Mouse (Mus musculus) C2C12 (cell line): ENCODE data around the gene Spata31d1a. TPM values are rescaled to one million over a fixed set of nuclear protein-coding genes. Genes with fewer than 3 reads are reported as not detected.

Experiments
- H3K27me3 ChIP-seq: one replicate; pipeline ENCODE4 v1.6.1; 2011; ENCODE audit not compliant: control insufficient read depth, insufficient read depth, insufficient read length
- H3K36me3 ChIP-seq: one replicate; pipeline ENCODE4 v1.6.1; 2011; ENCODE audit not compliant: control insufficient read depth, insufficient read depth
- H3K4me3 ChIP-seq: one replicate; pipeline ENCODE4 v1.5.1; 2011; ENCODE audit warnings: mild to moderate bottlenecking, control low read depth; ENCODE audit not compliant: poor library complexity, insufficient read depth, severe bottlenecking
- H3K79me2 ChIP-seq: one replicate; pipeline ENCODE4 v1.6.1; 2011; ENCODE audit not compliant: control insufficient read depth, insufficient read depth
- H3K79me3 ChIP-seq: one replicate; pipeline ENCODE4 v1.6.1; 2011; ENCODE audit warnings: low read depth, control low read depth
- H3ac ChIP-seq: one replicate; pipeline ENCODE3; 2011; ENCODE audit warnings: low read depth; ENCODE audit not compliant: control insufficient read depth, insufficient read length
- CEBPB ChIP-seq: IDR thresholded peaks from one replicate; pipeline ENCODE4 v1.6.1; 2011; ENCODE audit warnings: low read depth, mild to moderate bottlenecking, control low read depth, moderate library complexity
- CTCF ChIP-seq: IDR thresholded peaks from one replicate; pipeline ENCODE4 v1.5.1; 2011; ENCODE audit not compliant: control insufficient read depth, insufficient read depth, insufficient read length
- FOSL1 ChIP-seq: IDR thresholded peaks from one replicate; pipeline ENCODE4 v1.8.0; 2011; ENCODE audit warnings: mild to moderate bottlenecking, low read length; ENCODE audit not compliant: poor library complexity, insufficient read depth, severe bottlenecking
- MAX ChIP-seq: IDR thresholded peaks from one replicate; pipeline ENCODE4 v1.6.1; 2011; ENCODE audit warnings: mild to moderate bottlenecking, control low read depth
- MYOD1 ChIP-seq: IDR thresholded peaks from one replicate; pipeline ENCODE4 v1.6.1; 2011; ENCODE audit warnings: low read depth; ENCODE audit not compliant: control insufficient read depth, insufficient read length
- MYOG ChIP-seq: IDR thresholded peaks from one replicate; pipeline ENCODE4 v1.6.1; 2011; ENCODE audit not compliant: control insufficient read depth, insufficient read length; ENCODE audit errors: extremely low read depth
- USF1 ChIP-seq: IDR thresholded peaks from one replicate; pipeline ENCODE4 v1.6.1; 2011; ENCODE audit warnings: low read depth, mild to moderate bottlenecking, control low read depth, moderate library complexity
- polyA plus RNA-seq: library from polyadenylated mRNA; unstranded; fragments of >200 nt; fragmentation: generic; extraction: Trizol; gene quantifications from one replicate; pipeline ENCODE4 v1.2.1, GENCODE M21; 2012; ENCODE audit warnings: missing spikeins

Spata31d1a gene
- polyA plus RNA-seq, 1 experiment: not detected

GRCm38 (mm10) chr13:59652651-59653050 lies 57.5 kb downstream of the Spata31d1a start:
- Histone ChIP-seq H3K36me3 (no peaks in the 10 kb centered on the region), H3ac (no peak overlapping the region), H3K4me3 (no peak overlapping the region), H3K27me3 (no peaks in the 10 kb centered on the region), H3K79me3 (no peaks in the 10 kb centered on the region), H3K79me2 (no peaks in the 10 kb centered on the region)
- TF ChIP-seq MYOD1 (no peak), MAX (no peak), FOSL1 (no peak), CEBPB (no peak), USF1 (no peak), CTCF (no peak), MYOG (no peak)

Other genes with a start within 250 kb of the Spata31d1a start
- 7.5 TPM for gene Agtpbp1, start 125.1 kb downstream of the Spata31d1a start, polyA plus RNA-seq
- 35.1 TPM for gene Naa35, start 125.1 kb downstream of the Spata31d1a start, polyA plus RNA-seq
- 5.6 TPM for gene Golm1, start 34.5 kb downstream of the Spata31d1a start, polyA plus RNA-seq
- gene 4921517D22Rik, start 16.2 kb downstream of the Spata31d1a start, polyA plus RNA-seq: not detected
- gene Spata31d1b, start 2.0 kb upstream of the Spata31d1a start, polyA plus RNA-seq: not detected
- not detected for gene Spata31d1d, start 21.4 kb upstream of the Spata31d1a start, polyA plus RNA-seq
- gene 1700014D04Rik, start 36.4 kb upstream of the Spata31d1a start, polyA plus RNA-seq: 0.01 TPM
- 43.2 TPM for gene Isca1, start 59.5 kb upstream of the Spata31d1a start, polyA plus RNA-seq
- not detected for gene Gm49354, start 71.9 kb upstream of the Spata31d1a start, polyA plus RNA-seq
- gene Tut7, start 112.8 kb upstream of the Spata31d1a start, polyA plus RNA-seq: 13.7 TPM